Mouse (Mus musculus) embryo, embryonic 11.5 days (tissue): ENCODE results near the gene Umodl1.

Source experiments
- DNase-seq: peaks from one replicate; pipeline ENCODE4 v3.0.0-alpha.2; 2012; ENCODE audit warnings: low read depth, low spot score

Umodl1 gene

DNA sequence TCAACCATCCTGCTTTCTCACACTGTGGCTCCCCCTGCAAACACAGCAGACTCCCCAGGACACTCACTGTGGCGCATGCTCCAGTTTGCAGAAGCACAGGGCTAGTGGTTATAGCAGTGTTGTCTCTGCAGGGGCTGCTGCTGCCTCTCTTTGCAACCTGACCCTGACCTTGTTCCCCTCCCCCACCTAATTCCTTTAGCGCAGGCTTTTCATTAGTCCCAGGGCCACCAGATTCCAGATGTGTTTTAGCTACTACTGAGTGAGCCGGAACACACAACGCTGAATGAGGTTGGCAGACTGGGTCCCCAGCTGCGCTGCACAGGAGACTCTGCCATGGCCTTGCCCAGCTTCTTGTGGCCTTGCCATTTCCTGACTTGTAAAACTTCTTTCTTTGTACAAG, 46.5 kb downstream of the Umodl1 start:
- DNase-seq = peak; percentile 46

DNA sequence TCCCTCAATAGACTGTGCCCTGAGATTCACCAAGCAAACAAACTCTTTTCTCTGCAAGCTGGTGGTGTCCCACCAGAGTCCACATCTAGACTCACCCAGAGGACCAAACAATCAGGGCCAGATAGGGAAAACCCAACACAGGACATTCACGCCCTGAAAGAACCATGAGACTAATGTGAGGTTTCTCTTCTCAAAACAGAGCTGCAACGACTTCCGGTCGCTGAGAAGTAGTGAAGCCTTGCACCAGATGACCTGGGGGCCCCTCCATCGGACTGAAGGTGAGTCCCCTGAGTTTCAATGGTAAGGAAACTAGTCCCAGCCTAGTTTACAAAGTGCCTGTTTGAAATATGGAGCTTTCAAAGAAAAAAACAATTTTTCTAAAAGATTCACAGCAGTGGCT, 48.2 kb downstream of the Umodl1 start:
- no peak for DNase-seq

DNA sequence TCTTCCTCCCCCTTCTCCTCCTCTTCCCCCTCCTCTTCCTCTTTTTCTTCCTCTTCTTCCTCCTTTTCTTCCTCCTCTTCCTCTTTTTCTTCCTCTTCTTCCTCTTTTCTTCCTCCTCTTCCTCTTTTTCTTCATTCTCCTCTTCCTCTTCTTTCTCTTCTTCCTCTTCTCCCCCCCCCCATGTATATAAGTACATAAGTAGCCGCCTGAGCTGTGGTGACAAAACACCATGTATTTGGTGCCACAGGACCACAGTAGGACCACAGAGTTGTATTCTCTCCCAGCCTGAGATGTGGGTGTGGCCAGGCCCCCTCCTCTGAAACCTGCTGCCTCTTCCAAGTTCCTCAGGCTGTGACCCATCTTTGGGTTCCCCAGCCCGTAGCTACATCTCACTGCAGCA, 50.8 kb downstream of the Umodl1 start:
- DNase-seq = no peak

DNA sequence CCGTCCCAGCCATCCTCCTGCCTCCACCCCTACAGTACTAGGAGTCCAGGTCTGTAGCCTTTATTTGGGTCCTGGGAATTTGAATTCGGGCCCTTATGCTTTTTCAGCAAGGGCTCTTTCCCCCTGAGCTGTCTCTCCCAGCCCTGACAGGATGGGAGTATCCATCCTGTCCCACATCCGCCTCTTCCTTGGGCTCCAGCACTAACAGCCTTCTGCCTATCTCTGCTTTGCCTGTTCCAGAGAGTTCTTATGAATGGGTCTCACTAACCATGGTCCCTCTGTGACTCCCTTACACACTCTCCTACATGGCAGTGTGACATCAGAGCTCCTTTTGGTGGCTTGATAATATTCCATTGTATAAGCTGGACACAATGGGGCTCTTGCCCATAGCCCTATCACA, 52.9 kb downstream of the Umodl1 start:
- DNase-seq = no peak

DNA sequence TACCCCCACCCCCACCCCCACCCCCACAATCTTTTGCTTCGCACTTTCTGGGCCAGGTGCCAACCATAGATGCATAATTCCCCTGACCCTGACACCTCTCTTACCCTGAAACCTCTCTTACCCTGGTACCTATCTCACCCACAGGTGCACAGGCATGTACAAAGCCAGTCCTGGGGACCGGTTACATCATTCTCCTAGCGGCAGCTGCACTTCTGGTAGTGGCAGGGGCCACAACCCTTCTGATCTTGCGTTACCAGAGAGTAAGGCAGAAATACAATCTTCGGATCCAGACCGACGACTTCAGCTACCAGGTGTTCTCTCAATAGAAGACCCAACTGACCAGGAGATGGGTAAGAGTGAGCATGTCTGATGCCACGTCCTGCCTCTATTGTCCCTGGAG, 54.0 kb downstream of the Umodl1 start:
- DNase-seq = no peak

DNA sequence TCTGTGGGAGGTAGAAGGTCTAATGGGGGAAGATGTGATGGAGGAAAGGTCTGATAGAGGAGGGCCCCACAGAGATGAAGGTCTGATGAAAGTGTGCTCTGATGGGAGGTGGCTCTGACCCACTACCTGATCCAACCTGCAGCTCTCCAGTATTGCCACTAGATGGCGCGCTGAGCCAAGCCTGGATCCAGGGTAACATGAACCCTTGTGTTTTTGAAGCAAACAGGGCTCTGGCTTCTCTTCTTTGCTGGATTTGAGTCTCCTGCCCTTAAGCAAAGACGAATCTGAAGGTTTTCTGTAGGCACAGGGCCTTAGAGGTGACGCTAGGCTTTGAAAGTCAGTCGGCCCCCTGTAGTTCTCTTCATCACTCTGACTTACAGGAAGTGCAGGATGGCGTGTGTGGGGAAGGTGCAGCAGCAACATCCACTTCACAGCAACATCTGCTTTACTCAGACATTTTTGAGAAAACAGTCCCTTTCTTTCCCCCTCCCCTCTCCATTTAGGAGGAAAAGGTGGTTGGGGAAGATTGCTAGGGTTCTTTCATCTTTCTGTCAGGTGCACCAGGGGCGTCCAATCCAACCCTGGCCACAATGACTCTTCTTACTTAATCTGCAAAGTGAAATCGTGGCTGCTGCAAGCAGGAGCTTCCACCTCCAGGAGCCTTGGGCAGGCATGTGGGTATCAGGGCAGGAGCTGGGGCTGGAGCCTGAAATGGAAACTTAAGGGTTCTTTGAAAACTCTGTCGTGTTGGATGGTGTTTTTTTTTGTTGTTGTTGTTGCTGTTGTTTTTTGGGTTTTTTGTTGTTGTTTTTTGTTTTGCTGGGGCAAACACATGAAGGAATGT, 57.3 kb downstream of the Umodl1 start:
- peak; percentile 36 for DNase-seq

DNA sequence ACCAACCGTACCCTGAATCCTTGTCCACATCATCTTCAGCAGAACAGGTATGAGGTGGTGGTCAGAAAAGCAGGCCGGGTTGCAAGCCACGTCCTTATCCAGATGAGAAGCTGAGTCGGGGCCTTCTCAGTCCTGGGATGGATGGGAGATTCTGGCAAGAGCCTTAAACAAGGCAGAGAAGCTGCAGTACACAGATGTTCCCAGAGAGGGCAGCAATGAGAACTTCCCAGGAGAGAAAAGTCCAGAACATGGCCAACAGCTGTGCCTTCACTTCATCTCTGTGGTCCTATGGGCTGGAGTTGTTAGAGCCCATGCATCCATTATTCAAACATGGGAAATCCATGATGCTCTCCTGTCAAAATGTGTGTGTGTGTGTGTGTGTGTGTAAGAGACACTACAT, 63.8 kb downstream of the Umodl1 start:
- DNase-seq = peak; percentile 55

DNA sequence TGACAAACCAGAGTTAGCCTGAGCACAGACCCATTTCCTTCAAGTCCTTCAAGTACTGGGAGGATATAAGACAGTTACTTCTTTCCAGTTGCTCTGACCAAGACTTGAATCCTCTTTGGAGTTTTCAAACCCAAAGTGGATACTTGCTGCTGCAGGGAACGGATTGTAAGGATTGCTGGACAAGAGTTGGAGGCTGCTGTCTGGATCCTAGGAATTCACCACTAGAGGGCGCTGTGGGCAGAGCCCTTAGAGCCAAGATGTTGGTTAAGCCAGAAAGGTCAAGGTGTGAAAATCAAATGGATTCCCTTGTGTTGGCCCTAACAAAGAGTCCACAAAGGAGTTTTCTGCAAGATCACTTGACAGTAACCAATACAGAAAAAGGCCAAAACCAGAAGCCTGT, 65.1 kb downstream of the Umodl1 start:
- peak; percentile 51 for DNase-seq

DNA sequence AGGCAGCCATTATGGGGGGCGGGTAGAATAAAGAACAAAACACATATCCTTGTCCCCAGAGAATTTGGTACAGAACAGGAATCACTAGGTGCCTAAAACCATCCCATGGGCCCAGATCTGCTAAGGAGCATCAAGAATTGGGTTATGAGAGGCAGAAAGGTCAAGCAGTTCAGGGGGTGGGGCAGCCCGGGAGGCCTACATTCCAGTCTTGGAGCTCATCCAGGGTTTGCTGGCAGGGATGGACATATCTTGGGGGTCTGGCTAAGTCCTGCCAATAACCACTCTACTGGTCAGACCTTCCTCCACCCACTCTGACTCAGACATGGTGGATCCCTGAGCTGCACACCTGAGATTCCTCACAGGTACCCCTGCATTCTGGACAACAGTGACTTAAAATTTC, 65.6 kb downstream of the Umodl1 start:
- DNase-seq = no peak

DNA sequence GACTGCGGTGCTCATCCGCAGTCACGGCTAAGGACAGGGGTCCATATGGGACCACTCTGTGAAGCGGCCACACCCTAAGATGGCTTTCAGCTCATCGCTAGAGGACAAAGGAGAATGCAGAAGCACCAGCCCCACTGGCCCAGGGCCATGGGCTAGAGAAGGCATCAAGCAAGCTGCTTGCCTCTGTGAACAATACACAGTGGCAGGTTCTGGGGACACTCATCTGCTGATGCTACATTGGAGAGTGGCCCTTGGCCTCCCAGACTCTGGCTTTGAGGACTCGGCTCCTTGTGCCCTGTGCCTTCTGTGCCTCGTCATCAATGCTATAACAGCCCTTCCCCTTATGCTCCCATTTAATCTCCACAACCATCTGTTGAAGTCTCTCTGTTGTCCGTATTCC, 66.8 kb downstream of the Umodl1 start:
- DNase-seq = no peak

DNA sequence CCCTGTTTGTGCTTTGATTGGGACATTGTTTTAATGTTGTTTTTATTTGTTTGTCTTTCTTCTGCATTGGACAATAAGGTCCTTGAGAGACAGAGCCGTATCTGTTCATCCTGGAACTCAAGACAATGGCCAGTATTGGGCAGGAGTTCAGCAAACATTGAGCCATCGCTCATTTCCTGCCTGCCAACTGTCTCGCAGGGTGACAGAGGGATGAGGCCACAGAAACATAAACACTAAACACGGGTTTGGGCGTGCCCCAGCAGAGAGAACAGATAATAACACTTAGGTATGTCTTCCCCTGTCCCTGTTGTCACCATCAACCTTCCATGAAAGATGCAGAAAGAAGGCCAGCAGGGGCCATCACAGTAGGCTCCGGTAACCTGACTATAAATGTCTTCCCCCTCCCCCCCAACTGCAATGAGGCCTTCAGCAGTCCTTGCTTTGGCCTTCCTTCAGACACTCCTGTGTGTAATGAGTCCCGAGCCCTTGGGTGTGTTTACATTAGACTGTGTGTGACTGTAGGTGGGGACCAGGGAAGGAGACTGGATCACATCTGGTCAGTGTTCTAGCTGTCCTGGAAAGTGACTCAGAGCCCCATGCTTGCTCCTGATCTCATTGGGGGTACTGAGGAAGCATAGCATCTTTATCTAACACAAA, 69.8 kb downstream of the Umodl1 start:
- no peak for DNase-seq

DNA sequence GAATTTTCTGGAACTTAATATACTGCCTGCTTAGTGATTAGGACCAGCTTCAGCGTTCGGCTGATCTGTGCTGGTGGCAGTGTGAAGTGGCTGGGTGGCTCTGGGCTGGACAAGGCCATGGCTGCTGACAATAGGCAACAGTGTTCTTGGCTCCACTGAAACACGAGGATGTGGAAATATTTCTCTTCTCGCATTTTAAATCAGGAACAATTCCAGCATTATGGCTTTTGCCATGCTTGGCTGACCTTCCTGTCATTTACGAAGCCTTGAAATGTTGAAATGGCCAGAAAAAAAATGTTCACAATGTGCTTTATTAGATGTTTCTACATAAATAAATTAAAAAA, 70.3 kb downstream of the Umodl1 start:
- no peak for DNase-seq

DNA sequence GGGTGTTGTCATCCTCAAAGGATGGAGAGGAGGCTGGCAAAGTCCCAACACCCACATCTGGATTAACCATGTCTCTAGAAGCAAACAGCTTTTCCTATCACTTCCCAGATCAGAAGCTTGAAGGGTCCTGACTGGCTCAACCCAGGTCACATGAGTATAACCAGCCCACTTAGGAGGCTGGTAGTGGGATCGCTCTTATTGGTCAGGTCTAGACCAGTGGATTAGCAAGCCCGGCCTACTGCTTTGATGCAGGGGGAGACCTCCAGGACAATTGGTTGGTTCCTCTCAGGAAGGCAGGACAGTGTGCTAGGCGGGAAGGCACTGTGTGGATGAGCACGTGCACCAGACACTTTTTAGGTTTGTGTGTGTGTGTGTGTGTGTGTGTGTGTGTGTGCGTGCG, 72.5 kb downstream of the Umodl1 start:
- no peak for DNase-seq

DNA sequence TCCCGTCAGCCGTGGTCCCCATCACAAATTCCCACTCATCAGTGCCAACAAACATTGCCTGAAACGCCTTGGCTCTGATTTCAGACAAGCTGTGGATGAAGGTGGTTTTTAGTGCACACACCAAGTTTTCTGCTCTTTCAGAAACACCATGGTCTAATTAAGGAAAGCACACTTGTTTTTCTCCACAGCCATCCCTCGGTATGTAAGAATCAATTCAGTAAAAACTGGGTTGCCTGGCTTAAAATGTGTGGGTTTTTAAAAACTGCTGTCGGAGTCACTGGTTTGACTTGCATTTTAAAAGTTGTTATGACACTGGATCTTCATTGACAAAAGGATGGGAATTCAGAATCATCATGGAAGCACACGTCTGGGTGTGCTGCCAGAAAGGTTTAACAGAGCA, 73.3 kb downstream of the Umodl1 start:
- DNase-seq = no peak

DNA sequence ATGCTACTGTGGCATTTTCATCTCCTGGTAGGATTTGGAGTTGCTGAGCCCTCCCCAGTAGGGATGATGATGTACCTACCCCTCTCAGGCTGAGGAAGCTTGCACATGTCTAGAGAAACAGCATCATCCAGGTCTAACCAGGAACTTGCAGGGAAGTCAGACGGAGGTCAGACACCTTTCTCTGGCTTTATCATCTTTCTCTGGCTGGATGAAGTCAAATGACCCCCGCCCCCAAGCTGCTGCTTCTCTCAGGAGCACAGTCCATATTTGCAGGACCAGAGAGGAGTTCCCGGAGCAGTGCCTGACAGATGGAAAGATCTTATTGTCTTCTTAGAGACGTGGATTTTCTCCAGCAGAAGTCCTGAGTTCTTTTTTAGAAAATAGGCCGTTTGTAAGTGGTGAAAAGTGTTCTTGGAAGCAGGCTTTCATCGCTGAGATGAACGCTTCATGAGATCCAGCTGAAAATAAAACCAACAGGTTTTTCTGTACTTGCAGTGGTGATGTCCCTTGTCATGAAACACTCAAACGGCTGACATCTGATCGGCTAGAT, 74.5 kb downstream of the Umodl1 start:
- no peak for DNase-seq

DNA sequence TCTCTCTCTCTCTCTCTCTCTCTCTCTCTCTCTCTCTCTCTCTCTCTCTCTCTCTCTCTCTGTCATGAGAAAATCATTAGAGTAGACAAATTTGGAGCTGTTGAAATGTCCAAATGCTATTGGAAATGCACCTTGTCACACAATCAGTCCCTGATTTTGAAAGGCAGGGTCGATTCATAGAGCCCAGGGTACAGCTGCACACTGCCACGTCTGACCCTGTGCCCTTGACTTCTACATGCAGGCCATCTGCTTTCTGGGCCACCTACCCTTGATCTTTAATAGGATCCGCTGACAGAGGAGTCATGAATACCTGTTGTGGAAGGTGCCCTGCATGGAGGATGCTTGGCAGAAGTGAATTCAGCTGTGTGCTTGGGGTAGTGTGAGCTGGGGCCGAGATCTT, 75.0 kb downstream of the Umodl1 start:
- DNase-seq = no peak

DNA sequence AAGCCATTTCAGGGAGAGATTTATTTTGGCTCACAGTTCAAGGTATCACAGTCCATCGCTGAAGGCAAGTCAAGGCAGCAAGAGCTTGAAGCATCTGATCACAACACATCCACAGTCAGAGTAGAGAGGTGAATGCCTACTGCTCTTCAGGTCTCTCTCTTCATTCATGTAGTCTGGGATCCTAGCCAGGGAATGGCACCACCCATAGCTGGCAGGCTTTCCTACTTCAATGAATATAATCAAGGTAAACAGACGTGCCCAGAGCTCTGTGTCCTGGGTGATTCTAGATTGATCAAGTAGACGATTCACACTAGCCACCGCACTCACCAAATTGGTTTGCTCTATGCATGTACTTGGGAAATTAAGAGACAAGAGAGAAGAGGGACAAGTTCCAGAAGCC, 77.9 kb downstream of the Umodl1 start:
- DNase-seq = no peak

DNA sequence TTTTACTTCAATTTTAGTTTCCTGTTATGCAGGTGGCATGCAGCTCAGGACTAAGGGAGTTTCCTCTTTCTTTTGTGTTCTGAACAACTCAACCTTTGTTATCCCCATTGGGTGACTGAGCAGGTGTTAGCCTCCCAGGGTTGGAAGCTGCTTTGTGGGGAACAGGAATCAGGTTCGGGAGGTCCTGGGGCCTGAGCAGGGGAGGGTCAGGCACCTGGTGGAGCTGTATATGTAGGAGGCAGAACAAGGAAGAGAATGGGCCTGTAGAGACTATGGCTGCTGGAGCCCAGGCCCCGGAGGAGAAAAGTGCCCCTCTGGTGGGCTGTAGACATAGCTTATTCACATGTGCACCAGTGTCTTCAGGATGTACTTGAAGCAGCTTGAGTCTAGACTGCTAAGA, 78.8 kb downstream of the Umodl1 start:
- DNase-seq = no peak

DNA sequence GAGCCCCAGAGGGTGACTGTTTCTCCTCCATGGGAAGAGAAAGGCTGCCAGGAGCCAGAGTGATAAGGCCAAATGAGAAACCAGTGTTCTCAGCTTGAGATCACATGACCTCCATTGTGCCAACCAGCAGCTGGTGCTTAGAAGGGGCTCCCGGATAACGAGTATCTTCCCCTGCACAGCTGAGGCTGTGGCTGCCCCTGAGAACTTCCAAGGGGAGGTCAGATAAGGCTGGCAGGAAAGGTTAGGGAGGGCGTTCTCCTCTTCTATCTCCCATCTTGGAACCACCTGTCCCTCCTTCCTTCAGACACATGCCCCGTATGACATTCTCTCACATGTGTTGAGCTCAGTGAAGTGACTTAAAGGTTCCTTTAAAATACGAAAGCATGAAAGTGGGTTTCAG, 79.7 kb downstream of the Umodl1 start:
- DNase-seq = no peak

DNA sequence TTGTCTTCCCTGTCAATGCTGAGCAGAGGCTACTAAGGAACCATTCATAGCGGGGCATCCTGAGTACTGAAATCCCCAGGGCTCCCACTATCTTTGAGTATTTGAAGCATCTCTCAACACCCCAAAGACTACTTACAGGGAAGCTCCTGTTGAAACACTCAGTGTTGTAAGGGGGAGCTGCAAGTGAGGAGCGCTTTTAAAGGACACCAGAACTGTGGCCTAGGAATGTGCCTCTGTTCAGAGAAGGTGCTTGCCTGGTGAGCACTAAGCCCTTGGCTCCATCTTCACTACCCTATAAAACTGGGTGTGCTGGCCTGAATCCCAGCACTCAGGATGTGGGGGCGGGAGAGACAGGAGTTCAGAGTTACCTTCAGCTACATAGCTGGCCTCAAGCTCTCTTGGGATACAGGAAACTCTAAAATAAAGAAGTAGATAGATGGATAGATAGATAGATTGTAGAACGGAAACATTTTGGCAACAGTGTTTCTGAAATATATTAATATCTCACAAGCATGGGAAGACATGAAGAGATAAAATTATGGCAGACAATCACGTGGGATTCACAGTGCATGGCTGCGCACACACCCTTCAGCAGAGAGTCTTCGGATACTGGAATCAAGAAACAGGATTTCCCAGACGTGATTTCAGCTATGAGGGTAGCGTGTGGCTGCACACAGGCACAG, 80.4 kb downstream of the Umodl1 start:
- no peak for DNase-seq

DNA sequence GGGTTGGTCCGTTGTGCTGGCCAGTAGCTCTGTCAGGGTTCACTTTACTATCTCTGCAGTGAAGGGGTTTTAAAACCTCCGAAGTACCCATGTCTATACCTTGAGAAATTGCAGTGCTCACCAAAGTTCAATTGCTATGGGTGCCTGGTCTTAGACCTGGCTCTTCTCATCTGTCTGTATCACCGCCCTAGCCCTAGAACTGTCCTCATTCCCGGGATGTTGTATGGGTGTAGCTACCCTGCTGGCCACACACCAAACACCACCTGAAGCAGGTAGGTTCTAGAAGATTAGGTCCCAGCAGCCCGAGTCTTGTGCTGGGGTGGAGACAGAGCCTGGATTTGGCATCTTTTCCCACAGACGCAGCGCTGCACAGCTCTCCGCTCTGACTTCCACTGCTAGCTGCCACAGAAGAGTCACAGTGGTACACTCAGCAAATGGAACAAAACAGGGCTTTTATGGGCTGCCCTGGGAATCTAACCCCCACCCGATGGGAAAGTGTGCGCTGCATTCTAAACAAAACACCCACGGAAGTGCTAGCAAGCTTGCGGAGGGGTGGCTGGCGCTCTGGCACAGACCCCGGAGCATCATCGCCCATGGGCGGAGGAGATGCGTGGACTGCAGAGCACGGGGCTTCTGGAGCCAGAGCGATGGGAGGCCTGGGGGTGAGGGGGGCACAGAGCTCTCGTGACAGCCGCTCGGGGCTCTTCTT, 81.9 kb downstream of the Umodl1 start:
- DNase-seq = no peak

DNA sequence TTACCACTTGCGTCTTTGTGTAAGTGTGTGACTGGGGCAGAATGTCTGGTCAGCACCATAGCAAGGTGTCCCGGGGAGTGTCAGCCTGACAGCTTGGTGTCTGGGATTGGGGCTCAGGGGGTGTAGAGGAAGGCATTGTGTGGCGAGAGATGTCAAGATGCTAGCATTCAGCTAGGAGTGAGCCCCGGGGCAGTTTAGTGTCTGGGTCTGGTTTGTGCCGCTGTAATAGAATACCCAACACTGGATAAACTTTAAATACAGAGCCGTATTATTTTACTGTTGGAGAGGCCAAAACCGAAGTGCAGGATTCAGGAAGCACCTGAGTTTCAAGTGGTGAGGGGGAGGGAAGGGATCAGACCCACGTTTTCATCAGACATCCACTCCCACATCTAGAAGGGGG, 82.9 kb downstream of the Umodl1 start:
- no peak for DNase-seq
